Mouse (Mus musculus): ENCODE results near the gene Psmc5. TPM values are rescaled to one million over a fixed set of nuclear protein-coding genes. Genes with fewer than 3 reads are reported as not detected.
"Not testable (repeated sequence)": the region's sequence is repeated elsewhere in the genome, so short reads cannot be mapped to it uniquely, and the experiment has no call there.

Gene Psmc5
- polyA plus RNA-seq (2015; fragmentation: Nextera tagmentation; extraction: Ambion mirVana) = 274 and 283 TPM in 2 replicates

DNA sequence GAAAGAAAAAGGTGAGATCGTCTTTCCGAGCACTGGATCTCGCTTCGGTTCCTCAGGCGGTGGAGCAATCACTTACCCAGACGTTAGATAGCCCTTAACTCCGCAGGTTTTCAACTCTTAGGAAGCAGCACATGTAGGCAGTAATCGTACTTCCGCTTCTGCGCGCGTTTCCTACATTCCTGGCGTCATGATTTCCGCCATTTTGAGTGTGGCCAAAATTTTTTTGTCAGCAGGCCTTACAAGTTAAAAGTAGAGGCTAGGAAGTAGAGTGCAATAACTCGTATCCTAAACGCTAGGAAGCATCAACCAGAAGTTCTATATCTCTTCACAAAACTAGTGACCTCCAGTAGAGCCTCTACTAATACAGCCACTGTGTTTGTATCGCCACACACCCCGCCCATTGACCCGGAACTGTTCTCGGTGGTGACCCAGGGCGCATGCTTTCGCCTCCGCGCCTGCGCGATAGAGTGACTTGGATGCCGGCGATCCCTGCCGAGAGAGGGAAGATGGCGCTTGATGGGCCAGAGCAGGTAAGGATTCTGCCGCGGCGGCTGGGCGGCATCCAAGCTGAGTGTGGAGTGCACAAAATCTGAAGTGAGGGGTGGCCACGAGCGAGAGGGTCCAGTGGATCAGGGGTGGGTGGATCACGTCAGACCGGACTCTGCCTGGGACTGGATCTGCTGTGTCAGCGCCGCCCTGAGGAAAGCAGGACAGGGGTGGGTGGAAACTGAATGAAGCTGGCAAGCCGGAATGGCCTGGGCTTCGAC lies at the start of gene Psmc5, which contains the start of gene Ftsj3:
Psmc5 (plus strand) TSS at position 470 of the 767 bp plus-strand sequence.
Ftsj3 (minus strand) TSS at position 395 of the 767 bp plus-strand sequence.
- peak within 1 kb of the TSS; percentile 95 for H3K9ac ChIP-seq (replicated peaks)
- peak within 1 kb of the TSS; percentile 96 for H3K4me2 ChIP-seq (replicated peaks)
- peak within 1 kb of the TSS; percentile 82 for H3K27ac ChIP-seq (replicated peaks)
- H3K36me3 ChIP-seq = peaks cover 49% of the 10 kb centered on the region
- H3K4me3 ChIP-seq = peak within 1 kb of the TSS; percentile 92
- H3K9me3 ChIP-seq = no peaks in the 10 kb centered on the region
- WGBS = under 1% methylated on average over 42 of the region's 42 CpGs
- H3K4me1 ChIP-seq = peaks cover 25% of the 10 kb centered on the region
- no peaks in the 10 kb centered on the region for H3K27me3 ChIP-seq
- ATAC-seq (replicated peaks) = peak; percentile 95

DNA sequence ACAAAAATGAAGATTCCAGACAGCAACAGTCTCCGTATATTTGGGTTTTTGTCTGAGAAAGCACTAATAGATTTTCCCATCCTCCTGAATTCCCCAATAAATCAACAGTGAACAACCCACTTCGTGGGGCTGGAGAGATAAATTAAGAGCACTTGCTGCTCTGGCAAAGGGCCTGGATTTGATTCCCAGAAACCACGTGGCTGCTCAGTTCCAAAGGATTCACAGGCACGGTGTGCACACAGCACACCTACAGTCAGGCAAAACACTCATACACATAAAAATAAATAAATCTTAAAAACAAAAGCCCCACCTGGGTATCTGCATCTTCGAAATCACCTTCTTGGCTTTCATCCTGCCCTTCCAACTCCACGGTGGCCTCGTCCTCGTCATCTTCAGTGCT lies 43.2 kb upstream of the Psmc5 start:
- Histone ChIP-seq H3K36me3 (peaks cover 47% of the 10 kb centered on the region), H3K9ac (replicated peaks) (no peak overlapping the region), H3K4me2 (replicated peaks) (no peak overlapping the region), H3K4me1 (peaks cover 19% of the 10 kb centered on the region), H3K4me3 (no peak overlapping the region), H3K9me3 (no peaks in the 10 kb centered on the region), H3K27me3 (no peaks in the 10 kb centered on the region), H3K27ac (replicated peaks) (no peak overlapping the region)
- WGBS = 94% methylated on average over 8 of the region's 8 CpGs
- no peak for ATAC-seq (replicated peaks)

DNA sequence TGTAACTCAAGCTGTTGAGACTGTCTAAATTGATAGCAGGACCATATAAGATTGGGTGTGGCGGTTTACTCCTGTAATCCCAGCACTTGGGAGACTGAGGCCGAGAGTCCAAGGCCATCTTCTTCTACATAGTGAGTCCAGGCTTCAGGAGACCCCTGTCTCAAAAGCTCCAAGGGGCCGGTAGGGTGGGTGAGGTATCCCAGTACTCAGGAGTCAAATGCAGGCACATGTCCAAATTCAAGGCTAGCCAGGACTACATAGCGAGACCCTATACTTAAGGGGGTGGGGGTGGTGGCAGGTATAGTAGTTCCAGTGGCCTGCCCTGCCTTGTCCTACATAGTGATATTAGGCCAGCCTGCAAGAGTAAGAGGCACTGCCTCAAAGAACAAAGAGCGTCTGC lies 41.1 kb upstream of the Psmc5 start:
- ATAC-seq (replicated peaks) = no peak
- Histone ChIP-seq H3K27me3 (no peaks in the 10 kb centered on the region), H3K4me3 (peak overlapping the region; percentile 78; the same call in 1 of the 2 replicates), H3K4me2 (replicated peaks) (peak overlapping the region; percentile 64), H3K36me3 (peaks cover 29% of the 10 kb centered on the region), H3K27ac (replicated peaks) (no peak overlapping the region), H3K9me3 (no peaks in the 10 kb centered on the region), H3K9ac (replicated peaks) (no peak overlapping the region), H3K4me1 (peaks cover 38% of the 10 kb centered on the region)
- 85% methylated on average over 5 of the region's 5 CpGs for WGBS

DNA sequence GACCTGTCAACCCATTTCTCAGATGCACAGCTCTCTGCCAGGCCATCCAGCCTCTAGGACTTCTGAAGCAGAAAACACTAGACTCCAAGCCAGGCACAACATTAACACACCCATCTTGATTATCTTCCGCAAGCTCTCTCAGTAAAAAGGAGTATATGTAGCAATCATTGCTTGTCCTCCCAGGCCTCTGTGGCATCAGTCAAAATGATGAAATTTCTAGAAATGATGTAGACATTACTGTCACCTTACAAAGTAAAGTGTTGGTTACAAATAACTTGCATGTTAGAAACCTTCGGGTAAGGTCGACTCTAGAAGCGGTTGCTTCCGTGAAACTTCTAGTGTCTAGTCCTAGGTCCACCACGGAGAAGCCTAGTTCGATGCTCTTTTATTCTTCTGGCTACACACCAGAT lies 40.5 kb upstream of the Psmc5 start:
- ATAC-seq (replicated peaks) = no peak
- Histone ChIP-seq H3K9ac (replicated peaks) (peak overlapping the region; percentile 84), H3K9me3 (no peaks in the 10 kb centered on the region), H3K4me2 (replicated peaks) (peak overlapping the region; percentile 64), H3K36me3 (peaks cover 23% of the 10 kb centered on the region), H3K4me3 (peak overlapping the region; percentile 78), H3K27me3 (no peaks in the 10 kb centered on the region), H3K27ac (replicated peaks) (peak overlapping the region; percentile 98), H3K4me1 (peaks cover 43% of the 10 kb centered on the region)
- WGBS = 29% methylated on average over 7 of the region's 7 CpGs

DNA sequence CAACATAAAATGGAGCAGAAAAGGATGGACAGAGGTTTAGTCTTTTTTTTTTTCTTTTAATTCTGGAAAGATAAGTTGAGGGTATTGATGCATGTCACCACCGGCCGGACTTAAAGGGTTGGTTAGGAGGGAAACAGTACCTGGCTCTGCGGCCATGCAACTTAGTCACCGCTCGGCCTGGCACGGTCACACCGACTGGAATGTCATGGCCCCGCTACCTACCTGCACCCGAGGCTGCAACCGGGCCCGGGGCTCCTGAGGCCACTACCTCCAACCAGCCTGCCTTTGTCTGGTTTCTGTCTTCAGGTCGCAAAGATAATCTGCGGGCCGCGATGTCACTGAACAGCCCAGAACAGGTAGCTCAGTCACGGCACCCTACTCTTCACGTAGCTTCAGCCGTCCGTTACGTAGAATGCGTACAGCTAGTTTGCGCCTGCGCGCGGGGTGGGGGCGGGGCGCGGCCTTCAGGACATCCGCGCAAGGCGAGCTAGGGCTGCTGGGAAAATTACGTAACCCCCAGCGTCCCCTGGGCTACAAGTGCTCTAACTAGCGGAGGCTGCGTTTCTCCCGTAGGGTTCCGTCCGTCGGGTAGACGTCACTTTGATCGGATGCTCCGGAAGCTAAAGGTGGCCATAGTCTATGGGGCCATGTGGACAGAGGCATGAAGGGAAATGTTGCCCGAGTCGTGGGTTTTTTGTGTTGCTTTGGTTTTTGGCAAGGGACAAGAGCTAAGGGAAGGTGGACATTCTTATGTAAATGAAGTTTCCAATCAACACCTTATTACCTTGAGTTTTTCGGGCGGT lies 39.8 kb upstream of the Psmc5 start, which contains the start of gene Ccdc47:
Ccdc47 (minus strand) TSS at position 418 of the 803 bp plus-strand sequence.
- Histone ChIP-seq H3K4me3 (peak within 1 kb of the TSS; percentile 78), H3K9me3 (no peaks in the 10 kb centered on the region), H3K27ac (replicated peaks) (peak within 1 kb of the TSS; percentile 98), H3K27me3 (no peaks in the 10 kb centered on the region), H3K9ac (replicated peaks) (peak within 1 kb of the TSS; percentile 96), H3K36me3 (peaks cover 18% of the 10 kb centered on the region), H3K4me1 (peaks cover 43% of the 10 kb centered on the region), H3K4me2 (replicated peaks) (peak within 1 kb of the TSS; percentile 64)
- under 1% methylated on average over 46 of the region's 46 CpGs for WGBS
- peak; percentile 98 for ATAC-seq (replicated peaks)

DNA sequence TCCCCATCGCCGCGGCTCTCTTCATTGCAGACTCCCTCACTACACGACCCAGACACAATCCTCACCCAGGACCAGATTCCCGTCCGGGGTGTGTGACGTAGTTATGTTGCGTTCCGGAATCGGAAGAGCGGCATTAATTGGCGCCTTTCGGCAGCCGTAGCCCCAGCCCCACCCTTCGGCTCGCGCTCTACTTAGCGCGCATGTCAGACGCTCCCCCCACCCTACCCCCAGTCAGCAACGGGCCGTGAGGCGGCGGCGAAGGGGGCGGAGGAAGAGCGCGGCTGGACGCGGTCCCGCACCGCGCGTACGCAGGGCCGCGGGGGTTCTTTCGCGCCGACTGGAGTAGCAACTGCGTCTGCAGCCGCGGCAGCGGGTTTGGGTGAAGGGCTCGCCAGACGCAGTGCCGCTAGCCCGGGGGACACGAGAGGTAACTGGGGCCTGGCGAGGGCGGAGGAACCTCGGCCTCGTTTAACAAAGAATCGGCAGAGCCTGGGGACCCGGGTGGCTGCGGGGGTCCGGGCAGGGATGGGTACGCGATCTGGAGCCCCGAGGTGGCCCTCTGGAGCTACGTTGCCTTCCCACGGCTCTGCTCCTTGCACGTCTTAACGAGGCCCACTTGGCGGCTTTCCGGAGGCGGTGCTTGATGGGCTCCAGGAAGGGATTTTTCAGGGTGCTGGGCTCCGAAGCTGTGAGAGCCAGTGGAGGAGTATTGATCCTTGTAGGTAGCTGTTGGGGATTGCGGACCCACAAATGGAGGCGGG lies 39.0 kb upstream of the Psmc5 start, which contains the start of gene Ddx42:
Ddx42 (plus strand) TSS at position 197 of the 761 bp plus-strand sequence.
- no peaks in the 10 kb centered on the region for H3K9me3 ChIP-seq
- peaks cover 11% of the 10 kb centered on the region for H3K36me3 ChIP-seq
- peak within 1 kb of the TSS; percentile 98 for H3K27ac ChIP-seq (replicated peaks)
- peak; percentile 96 for ATAC-seq (replicated peaks)
- H3K4me2 ChIP-seq (replicated peaks) = peak within 1 kb of the TSS; percentile 64
- under 1% methylated on average over 70 of the region's 70 CpGs for WGBS
- peak within 1 kb of the TSS; percentile 78 for H3K4me3 ChIP-seq
- H3K27me3 ChIP-seq = no peaks in the 10 kb centered on the region
- peak within 1 kb of the TSS; percentile 96 for H3K9ac ChIP-seq (replicated peaks)
- H3K4me1 ChIP-seq = peaks cover 43% of the 10 kb centered on the region

DNA sequence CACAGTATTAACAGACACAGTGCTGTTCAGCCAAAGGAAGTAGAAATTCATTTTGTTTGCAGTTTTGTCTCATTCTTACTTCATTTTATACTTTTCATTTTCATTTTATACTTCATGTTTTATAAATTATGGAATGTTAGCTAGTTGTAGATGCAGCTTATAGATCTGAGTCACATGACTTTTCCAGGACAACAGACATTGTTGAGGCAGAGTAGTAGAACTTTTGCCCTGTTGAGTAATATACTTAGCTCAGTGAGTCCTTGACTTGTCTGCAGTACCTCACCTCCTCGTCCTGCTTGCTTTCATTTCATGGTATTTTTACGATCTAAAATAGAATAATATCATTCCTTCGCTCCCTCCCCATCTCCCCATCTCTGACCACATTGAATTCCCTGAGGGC lies 35.4 kb upstream of the Psmc5 start:
- Histone ChIP-seq H3K4me2 (replicated peaks) (no peak overlapping the region), H3K9ac (replicated peaks) (no peak overlapping the region), H3K4me1 (peaks cover 32% of the 10 kb centered on the region), H3K36me3 (peaks cover 12% of the 10 kb centered on the region), H3K27me3 (no peaks in the 10 kb centered on the region), H3K4me3 (no peak overlapping the region), H3K27ac (replicated peaks) (no peak overlapping the region), H3K9me3 (no peaks in the 10 kb centered on the region)
- no peak for ATAC-seq (replicated peaks)
- 98% methylated on average over 3 of the region's 3 CpGs for WGBS

DNA sequence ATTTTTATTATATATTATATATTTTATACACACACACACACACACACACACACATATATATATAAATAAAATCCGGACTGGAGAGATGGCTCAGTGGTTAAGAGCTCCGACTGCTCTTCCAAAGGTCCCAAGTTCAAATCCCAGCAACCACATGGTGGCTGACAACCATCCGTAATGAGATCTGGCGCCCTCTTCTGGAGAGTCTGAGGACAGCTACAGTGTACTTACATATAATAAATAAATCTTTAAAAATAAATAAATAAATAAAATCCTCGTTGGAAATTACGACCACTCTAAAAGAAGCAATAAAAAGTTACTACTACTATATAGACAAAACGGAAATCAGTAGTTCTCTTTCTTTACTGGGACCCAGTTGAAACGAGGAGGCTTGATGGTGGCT lies 22.0 kb upstream of the Psmc5 start:
- H3K9me3 ChIP-seq; H3K4me3 ChIP-seq; H3K4me2 ChIP-seq (replicated peaks); ATAC-seq (replicated peaks); H3K4me1 ChIP-seq; H3K27me3 ChIP-seq; H3K9ac ChIP-seq (replicated peaks); H3K27ac ChIP-seq (replicated peaks): not testable (repeated sequence)
- H3K36me3 ChIP-seq = peaks cover 77% of the 10 kb centered on the region
- 81% methylated on average over 8 of the region's 8 CpGs for WGBS

DNA sequence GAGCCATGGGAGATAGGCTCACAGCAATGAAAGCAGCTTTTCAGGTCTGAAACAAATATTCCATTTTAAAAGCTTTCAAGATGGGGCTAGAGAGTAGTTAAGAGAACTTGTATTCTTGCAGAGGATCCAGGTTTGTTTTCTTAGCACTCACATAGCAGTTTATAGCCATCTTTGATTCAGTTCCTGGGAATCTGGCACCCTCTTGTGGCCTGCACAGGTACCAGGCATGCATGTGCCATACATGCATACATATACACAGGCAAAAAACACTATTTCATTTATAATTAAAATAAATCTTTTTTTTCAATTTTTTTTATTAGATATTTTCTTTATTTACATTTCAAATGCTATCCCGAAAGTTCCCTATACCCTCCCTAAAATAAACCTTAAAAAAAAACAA lies 9.1 kb upstream of the Psmc5 start:
- Histone ChIP-seq H3K36me3 (peaks cover 98% of the 10 kb centered on the region), H3K4me1 (no peaks in the 10 kb centered on the region), H3K4me2 (replicated peaks) (no peak overlapping the region), H3K27me3 (no peaks in the 10 kb centered on the region), H3K9me3 (no peaks in the 10 kb centered on the region), H3K27ac (replicated peaks) (no peak overlapping the region), H3K4me3 (no peak overlapping the region), H3K9ac (replicated peaks) (no peak overlapping the region)
- no peak for ATAC-seq (replicated peaks)
- 92% methylated on average over 1 of the region's 1 CpGs for WGBS

DNA sequence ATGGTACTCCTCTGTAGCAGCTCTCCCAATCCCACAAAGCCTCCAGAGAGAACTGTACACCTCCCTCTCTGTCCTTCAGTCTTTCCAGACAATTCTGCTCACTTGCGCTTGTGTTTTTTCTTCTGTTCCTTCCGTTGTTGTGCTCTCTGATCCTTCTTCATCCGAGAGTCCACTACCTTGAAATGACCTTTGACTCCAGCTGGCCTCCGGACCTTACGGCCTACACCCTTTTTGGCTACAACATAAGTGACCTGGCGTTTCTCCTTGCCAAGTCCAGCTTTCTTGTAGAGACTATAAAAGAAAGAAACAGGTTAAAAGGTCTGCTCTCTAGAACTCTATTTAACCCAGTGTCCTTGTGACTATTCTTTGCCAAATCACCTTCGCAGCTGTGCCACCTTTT lies 6.6 kb upstream of the Psmc5 start:
- no peaks in the 10 kb centered on the region for H3K4me1 ChIP-seq
- no peak overlapping the region for H3K4me2 ChIP-seq (replicated peaks)
- no peak overlapping the region for H3K4me3 ChIP-seq
- WGBS = 90% methylated on average over 7 of the region's 7 CpGs
- H3K27ac ChIP-seq (replicated peaks) = no peak overlapping the region
- H3K9ac ChIP-seq (replicated peaks) = no peak overlapping the region
- no peaks in the 10 kb centered on the region for H3K9me3 ChIP-seq
- peaks cover 95% of the 10 kb centered on the region for H3K36me3 ChIP-seq
- ATAC-seq (replicated peaks) = no peak
- no peaks in the 10 kb centered on the region for H3K27me3 ChIP-seq

DNA sequence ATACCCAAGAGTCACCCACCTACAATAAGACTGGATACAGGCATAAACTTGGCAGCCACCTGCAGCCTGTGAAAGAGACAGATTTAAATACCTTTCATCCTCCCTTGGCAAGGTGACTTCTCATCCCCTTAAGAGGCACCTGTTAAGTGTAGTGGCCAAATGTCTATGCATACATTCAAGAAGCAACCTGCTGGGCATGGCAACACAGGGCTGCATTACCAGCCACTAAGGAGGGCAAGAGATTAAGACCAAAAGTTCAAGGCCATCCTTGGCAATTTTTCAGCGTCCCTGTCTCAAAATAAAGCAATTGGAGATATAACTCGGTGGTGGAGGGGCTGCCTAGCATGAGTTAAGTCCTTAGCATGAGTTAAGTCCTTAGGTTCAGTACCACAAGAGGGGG lies 1.2 kb upstream of the Psmc5 start:
- WGBS = 27% methylated on average over 2 of the region's 2 CpGs
- Histone ChIP-seq H3K27me3 (no peaks in the 10 kb centered on the region), H3K4me2 (replicated peaks) (peak overlapping the region; percentile 96), H3K9me3 (no peaks in the 10 kb centered on the region), H3K4me3 (peak overlapping the region; percentile 92), H3K27ac (replicated peaks) (no peak overlapping the region), H3K36me3 (peaks cover 55% of the 10 kb centered on the region), H3K9ac (replicated peaks) (peak overlapping the region; percentile 95), H3K4me1 (peaks cover 25% of the 10 kb centered on the region)
- ATAC-seq (replicated peaks) = no peak; the same call in 1 of the 2 replicates
